Mouse (Mus musculus) heart, adult 9 months (tissue): ENCODE data around the gene Fam171a1.
A peak's percentile ranks its signal among the peaks of the same experiment; 100 is the strongest.
"Not testable (repeated sequence)": the region's sequence is repeated elsewhere in the genome, so short reads cannot be mapped to it uniquely, and the experiment has no call there.

Source experiments
- DNase-seq, 2 experiments: peaks; one replicate each; pipeline ENCODE4 v3.0.0; 2022; ENCODE audit warnings: low spot score in 2 of 2

The Fam171a1 gene

DNA sequence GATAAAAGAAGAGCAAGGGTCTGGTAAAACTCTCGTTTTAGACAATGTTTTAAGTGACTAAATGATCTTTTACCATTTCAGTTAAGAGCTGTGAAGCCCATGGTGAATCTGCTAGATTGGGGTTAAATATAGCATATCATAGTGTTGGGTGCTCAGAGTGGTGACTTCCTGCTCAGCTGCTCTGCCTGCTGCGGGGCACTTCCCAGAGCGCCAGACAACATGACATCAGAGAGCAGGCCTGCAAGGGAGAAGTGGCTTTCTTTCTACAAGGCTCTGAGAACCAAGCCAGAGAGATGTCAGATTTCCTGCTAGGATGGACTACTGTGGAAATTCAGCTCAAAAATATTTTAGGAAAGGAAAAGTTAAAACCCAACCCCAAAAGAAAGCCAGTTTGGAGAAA, 57.8 kb downstream of the Fam171a1 start:
- peak in 1 of 2 experiments; percentile 30 for DNase-seq

DNA sequence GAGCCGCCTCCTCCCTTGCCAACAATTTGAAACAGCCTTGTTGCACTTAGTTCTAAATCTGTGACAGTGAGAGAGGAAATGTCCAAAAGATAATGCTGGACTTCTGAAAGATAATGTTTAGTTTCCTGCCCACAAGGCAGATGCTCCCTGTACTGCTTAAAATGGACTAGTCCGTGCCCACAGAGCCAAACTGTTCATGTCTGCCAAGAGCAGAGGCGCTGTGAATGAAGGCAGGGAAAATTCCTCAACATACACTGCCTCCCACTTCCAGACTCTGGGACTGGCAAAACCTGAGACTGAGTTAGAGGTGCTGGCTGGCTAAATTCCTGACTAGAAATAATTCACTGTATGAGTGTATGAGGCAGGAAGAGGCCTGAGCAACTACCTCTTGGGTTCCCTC, 58.6 kb downstream of the Fam171a1 start:
- no peak for DNase-seq

DNA sequence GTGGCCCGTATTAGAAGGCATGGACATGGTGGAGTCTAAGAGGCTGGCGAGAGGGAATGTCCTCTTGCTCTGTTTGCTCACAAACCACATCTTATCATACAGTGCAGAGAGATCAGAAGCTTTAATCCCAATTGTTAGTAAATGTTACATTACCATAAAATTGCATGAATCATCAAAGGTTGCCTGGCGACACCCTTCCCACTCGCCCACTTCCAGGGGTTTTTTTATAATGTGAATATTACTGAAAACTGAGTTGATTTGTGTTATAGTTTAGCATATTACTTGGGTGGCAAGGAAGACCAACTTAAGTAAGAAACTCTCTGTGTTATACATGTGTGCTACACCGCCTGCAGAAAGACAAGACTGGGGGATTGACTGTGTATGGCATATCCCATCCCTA, 60.9 kb downstream of the Fam171a1 start:
- no peak for DNase-seq

DNA sequence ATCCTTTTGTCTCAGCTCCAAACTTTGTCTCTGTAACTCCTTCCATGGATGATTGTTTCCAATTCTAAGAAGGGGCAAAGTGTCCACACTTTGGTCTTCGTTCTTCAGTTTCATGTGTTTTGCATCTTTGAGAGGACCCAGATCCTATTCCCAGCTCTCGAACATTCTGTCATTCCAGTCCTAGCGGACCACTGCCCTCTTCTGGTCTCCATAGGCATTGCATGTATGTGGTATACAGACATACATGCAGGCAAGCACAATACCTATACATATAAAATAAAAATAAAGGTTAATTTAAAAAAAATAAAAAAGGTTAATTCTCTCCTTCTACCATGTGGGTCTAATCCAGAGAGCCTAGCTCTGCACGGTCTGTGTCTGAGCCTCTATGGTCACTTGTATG, 62.0 kb downstream of the Fam171a1 start:
- DNase-seq, result not testable (repeated sequence)

DNA sequence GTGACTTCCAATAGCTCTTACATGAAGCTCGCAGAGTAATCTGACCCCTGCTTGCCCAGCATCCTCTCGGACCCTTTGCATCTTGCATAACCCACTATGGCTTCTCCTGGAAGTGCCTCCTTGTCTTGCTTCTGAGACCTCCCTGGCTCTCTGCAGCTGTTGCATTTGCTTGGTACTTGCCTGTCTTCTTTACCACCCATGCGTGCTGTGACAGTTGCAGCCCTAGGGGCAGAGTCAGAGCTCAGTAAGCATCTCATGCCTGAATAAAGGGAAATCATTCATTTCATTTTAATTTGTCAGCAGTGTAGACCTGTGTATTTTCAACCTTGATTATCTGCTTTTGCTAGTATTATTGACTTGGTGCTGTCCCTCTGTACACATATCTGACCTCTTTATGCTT, 62.7 kb downstream of the Fam171a1 start:
- DNase-seq, result no peak

DNA sequence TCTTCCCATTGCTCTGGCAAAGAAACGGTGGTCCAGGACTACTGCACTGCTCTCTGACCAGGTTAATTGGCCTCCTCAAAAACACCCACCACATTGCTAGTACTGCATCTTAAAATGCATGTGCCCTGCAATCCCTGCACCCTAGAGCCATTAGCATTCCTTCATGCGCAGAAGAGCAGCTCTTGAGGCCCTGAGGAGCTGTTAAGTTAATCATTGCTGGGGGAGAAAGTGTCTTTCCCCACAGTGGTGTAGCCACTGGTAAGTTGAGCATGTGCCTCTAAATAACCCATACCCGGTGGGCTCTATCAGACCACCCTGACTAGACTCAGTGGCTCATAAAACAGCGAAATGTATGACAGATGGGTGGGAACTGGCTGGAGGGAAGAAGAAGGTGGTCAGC, 66.5 kb downstream of the Fam171a1 start:
- DNase-seq, result no peak

DNA sequence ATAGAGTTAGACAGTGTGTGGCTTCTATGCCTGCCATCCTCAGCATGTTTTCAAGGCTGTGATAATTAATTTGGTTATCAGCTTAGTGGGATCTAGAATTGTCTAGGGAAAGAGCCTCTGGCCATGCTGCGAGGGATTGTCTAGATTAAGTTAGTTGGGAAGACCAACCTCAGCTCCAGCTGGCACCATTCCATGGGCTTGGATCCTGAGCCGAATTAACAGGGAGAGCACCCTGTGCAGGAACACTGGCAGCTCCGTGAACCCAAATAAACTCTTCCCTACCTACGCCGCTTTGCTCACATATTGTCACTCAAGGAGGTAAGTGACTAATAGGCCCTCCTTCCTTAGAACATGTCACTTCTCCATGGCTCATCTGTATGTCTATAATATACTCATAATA, 69.6 kb downstream of the Fam171a1 start:
- DNase-seq, result no peak

DNA sequence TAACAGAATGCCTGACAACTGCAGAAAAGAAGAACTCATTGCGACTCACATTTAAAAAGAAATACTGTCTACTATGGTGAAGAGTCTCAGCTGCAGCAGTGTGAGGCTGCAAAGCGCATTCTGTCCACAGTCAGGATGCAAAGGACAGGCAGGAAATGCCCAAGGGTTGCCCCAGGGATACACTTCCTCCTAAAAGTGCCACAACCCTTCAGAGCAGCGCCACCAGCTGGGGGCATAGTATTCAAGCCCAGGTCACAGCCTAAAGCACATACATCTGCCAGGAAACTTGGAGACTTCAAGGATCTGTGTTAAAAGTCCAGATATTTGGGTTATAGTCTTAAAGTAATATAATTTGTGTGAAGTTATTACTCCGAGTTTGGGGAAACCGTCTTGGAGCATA, 71.3 kb downstream of the Fam171a1 start:
- no peak for DNase-seq

DNA sequence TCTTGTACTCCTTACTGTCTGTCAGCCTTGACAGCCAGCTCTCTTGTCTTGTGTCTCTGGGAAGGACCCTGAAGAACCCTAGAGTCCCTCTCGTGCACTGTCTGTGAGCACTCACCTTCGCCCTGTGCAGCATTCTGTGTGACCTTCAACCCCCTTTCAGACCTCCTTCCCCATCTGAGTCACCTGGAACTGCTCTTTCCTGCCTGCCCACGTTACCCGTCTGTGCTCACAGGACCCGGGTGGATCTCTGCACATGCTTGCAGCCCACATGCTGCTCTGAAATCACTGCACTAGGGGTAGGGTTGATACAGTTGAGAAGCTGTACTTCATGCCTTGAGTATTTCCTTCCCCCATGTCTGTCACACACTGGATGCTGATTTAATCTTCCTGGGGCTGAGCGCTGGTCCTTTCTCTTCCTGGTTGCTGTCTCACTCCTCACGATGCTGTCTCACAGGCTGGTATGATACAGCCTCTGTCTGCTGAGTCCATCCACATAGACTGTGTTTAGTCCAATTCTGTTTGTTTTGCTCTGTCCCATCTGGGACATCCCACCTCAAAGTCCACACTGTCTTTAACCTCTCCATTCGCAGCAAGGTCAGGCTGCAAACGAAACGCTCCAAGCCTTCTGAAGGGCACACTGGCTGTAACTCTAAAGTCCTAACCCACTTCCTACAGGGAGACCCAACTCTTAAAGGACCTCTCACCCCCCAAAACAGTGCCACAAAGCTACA, 74.9 kb downstream of the Fam171a1 start:
- DNase-seq, result no peak

DNA sequence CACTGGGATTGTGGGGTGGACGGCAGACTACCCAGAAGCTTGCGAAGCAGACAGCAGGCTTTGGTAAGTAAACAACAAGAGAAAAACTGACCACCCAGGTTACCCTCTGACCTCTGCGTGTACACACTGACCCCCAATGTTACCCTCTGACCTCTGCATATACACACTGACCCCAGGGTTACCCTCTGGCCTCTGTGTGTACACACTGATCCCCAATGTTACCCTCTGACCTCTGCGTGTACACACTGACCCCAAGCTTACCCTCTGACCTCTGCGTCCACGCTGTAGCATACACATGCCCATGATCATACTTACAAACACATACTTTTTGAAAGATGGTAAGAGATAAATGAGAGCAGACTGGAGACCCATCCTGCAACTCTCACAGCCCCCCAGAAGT, 77.1 kb downstream of the Fam171a1 start:
- DNase-seq, result no peak

DNA sequence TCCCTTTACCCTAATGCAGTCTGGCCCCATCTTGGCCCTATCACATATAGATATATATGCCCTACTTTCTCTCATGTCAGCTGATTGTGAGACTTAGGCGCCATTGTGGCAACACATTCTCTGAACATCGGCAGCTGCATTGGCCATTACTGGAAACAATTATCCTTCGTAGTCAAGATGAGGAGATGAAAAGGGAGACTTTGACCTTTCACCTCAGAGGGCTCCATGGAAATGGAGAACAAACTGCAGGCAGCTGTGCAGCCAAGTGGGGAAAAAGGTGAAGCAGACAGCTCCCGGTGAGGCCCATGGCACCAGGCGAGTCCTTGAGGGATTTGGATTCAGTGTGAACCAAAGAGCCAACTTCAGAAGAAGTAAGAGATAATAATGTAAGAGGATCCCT, 81.5 kb downstream of the Fam171a1 start:
- no peak for DNase-seq

DNA sequence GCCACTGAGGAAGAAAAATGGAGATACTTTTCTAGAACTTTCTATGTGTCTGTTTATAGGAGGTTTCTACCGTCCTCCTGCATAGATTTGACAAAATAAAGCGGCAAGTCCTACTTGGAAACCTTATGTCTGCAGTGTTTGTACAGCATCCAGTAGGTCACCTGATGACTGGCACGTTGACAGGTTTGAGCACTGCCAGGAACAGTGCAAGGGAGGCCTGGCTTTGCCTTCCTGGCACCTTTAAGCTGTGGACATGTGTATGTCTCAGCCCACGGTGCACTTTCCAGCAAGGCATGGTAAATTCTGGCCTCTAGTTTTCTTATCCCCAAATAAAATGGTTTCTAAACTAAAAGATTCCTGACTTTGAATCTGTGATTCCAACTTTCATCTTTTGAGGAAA, 86.4 kb downstream of the Fam171a1 start:
- peak in 1 of 2 experiments; percentile 18 for DNase-seq

DNA sequence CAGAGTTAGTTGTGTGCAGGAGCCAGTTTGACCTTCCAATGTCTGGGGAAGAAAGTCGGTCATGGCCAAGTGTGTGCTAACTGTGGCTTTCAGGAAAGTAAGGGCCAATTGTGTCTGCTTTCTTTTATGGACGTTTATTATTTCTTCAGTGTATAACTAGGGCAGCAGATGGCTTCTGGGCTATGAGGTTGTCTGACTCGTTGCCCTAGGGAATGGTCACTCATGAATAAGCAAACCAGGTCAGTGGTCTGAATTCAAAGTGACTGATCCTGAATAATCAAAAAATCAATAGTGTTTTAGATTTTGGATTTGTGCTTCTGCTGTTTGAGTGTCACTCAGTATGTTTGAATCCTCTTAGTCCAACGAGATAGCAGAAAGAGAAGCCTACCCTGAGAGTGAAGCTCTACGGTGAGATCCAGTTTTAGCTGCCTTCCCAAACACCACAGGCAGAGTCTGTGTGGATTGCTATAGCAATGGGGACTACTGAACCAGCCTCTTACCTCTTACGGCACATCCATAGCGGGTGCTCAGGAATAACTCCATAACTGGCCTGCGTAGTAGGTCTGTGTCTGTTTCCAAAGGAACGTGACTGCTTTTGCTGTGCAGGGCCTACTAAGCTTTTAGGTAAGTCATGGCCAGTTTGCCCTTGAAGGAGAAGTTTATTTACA, 93.1 kb downstream of the Fam171a1 start:
- no peak for DNase-seq

DNA sequence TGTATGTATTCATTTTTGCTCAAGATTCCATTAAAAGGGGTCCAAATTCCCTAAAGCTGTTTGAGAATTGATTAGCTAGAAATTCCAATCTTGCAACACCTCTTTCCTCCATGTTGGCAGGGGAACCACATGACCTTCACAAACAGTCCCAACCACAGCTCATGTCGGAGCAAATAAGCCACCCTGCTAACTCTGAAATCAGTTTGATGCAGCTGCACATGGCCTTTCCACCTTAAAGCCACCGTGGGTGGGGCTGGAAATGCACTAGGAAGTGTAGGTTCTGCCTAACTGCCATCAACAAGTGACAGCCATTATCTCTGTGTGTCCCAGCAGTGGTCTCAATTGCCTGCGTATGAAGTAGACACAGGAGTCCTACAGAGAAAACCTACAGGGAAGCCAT, 101.5 kb downstream of the Fam171a1 start:
- no peak for DNase-seq

DNA sequence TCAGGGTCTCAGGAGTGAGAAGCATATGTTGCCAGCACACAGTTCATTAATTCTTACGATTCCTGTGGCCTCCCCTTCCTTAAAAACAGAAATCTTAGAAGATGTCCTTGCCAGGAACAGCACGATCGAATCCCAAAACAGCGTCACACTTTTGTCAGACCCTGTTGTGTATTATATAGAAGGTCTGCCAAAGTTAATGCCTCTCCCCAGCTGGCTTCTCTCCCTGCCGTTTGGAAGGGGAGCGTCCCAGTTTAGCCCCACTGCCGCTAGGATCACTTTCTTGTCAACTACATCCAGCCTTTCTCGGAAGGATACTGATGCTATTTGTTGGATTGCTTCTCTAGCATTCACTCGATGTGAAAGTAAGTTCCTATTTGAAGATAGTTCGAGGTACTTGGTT, 102.6 kb downstream of the Fam171a1 start:
- DNase-seq, result no peak

DNA sequence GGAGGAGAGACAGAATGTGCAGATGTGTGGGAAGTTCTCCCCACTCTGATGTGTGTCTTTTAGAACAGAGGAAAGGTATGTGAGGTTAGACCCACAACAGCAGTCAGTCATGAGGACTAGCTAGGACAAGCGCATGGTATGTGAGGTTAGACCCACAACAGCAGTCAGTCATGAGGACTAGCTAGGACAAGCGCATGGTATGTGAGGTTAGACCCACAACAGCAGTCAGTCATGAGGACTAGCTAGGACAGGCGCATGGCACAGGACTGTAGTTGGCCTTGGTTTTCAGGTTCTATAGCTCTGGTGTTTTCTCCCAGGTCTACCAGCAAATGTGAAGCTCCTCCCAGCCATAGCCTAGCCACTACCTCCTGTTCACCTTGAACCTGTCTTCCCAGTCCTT, 103.6 kb downstream of the Fam171a1 start:
- DNase-seq, result not testable (repeated sequence)

DNA sequence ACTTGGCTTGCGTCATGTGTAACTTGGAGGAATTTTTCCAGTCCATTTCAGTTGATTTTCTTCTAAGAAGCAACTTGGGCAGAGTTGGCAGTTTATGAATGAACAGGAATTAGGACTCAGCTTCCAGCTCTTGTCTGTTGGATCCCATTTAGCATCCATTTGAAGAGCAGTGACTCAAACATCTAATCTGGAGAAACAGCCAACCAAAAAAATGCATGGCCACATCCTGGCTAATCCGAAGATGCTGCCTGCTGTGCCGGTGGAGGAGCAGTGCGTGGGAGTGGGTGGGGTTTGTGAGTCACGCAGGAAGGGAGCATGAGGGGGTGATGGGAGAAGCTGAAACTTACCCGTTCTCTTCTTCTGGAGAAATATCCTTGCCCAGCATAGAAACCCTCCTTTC, 104.2 kb downstream of the Fam171a1 start:
- peak; percentile 10 to 17 for DNase-seq

DNA sequence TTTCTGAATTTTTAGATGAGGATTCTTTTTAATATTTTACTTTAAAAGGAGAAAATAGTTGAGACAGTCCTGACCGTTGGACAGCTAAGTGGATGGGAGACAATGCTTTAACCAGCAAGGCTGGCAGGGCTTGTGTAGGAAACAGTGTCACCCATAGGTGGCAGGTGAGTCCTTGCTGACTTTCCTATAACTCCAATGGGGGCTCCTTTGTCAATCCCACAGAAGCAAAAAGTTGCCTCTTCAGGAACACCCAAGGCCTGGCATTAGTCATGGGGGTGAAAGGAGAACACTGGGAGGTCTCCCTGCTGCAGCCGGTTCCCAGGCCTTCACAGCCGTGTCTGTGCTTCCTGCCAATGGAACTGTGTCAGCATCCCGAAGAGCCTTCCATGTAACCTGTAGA, 114.5 kb downstream of the Fam171a1 start:
- DNase-seq, result peak in 1 of 2 experiments; percentile 2

DNA sequence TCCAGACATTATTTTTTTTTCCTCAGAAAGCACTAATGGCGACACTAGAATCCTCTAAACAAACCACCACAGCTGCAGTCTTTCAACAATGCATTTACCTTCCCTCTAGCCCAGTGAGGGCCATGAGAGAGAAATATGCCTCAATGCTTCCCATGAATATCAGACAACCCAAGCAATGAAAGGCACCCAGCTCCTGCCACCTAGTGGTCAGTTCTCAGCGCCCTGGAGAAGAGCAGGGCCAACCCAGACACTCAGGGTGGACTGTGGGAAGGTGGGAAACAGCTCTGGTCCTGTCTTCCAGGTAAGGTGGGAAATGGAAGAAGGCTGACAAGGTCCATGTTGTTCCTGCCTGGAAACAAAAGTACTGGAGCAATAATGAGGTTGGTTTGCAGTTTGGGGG, 115.0 kb downstream of the Fam171a1 start:
- DNase-seq, result peak; percentile 43 to 76

DNA sequence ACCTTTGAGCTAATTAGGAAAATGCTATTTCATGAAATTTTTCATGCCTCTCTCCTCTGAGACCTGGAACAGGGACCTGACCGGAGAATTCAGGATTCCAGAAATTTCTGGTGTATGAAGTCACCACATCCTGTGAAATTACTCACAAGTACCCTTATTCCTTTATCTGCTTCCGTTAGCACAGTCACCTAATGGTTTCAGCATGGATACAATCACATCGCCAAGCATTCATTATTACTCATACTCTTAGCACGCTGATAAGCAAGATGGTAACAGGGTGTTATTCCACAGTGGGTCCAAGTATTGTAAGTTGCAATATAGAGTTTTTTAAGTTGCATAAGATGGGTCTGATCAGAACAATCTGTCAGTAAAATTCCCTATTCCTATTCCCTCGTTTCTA, 125.2 kb downstream of the Fam171a1 start:
- DNase-seq, result peak; percentile 3 to 16

DNA sequence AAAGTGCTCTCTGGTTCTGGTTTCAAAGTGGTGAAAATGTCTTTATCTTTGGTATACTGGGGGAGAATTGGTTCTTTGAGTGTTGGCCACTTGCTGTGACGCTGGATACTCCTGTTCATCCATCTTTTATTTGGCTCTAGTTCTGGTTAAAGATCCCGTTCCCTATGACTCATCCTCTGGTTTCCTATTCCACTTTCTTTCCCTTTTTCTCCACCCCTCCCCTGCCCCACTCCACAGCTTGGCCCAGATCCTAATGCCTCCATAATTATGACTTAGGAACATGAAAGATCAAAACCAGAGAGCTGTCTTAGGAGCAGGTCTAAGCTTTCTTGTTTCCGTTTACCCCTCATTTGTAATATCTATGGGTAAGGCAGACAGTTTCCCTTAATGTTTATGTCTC, 130.2 kb downstream of the Fam171a1 start:
- no peak for DNase-seq

DNA sequence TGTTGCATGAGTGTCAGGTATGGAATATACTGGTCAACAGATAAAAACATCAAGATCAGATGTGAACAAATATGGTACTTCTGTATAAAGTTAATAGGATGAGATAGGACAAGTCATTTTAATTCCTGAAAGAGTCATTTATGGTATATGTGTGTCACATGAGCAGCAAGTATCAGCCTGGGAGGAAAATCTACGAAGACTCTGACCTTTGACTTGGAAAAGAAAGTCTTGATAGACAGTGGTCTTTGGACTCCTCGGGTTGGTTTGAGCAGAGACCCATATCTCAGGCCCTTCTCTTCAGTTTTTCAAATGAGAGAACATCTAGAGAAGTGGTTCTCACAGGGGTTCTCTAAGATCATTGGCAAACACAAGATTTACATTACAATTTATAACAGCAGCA, 137.3 kb downstream of the Fam171a1 start:
- no peak for DNase-seq

DNA sequence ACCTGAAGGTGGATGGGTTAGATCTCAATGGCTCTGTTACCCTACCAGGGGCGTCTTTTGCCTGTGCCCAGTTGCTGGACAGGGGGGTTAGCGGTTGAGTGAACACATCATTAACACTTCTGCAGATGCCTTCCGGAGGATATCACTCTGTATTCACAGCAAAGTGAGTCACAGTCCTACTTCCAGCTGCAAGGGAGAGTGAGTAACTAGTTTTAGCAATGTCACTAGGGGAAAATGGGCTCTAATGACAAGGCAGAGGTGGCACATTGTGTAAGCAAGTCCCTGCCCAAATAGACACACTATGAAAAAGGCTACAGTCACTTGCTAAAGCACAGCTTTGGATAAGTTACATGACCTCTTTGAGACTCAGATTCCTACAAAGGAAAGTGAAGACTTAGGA, 152.4 kb downstream of the Fam171a1 start:
- DNase-seq, result no peak

DNA sequence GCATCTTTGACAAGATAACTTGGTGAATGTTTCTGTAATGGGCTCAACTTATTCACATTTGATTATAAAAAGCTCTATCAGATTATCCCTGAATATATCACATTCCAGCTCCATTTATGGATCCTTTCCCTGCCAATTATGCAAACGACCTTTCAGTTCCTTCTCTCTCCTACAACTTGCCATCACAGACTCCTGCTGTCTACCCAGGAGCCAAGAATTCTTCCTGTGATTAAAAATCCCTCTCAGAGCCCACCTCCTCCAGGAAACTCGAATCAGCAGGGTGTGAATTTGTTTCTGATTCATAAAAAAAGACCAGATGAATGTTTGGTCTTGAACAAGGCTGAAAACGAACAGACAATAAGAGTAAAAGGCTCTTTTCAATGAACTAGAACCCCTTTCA, 153.9 kb downstream of the Fam171a1 start:
- DNase-seq, result no peak
